Mouse (Mus musculus): ENCODE results near the gene Vstm4.

Vstm4 gene

GRCm38 (mm10) chr14:32947512-32947911 lies 91.0 kb downstream of the Vstm4 start:
- DNase-seq (ENCODE audit: low read depth, low spot score), result no peak

GRCm38 (mm10) chr14:32950312-32951301 lies 94.1 kb downstream of the Vstm4 start:
- no peak for DNase-seq (ENCODE audit: low read depth, low spot score)

GRCm38 (mm10) chr14:32956486-32956885 lies 99.9 kb downstream of the Vstm4 start:
- DNase-seq (ENCODE audit: low read depth, low spot score), result no peak

- no peak for DNase-seq (ENCODE audit: low read depth, low spot score)
These were observed 102.1 kb downstream of the Vstm4 start for GRCm38 (mm10) chr14:32958671-32959070.

GRCm38 (mm10) chr14:32960481-32960880 lies 103.9 kb downstream of the Vstm4 start:
- DNase-seq (ENCODE audit: low read depth, low spot score), result peak; percentile 65

- DNase-seq (ENCODE audit: low read depth, low spot score), result no peak
These were observed 108.2 kb downstream of the Vstm4 start for GRCm38 (mm10) chr14:32964742-32965141.

GRCm38 (mm10) chr14:32970700-32971099 lies 114.1 kb downstream of the Vstm4 start:
- no peak for DNase-seq (ENCODE audit: low read depth, low spot score)

GRCm38 (mm10) chr14:32984176-32984738 lies 127.7 kb downstream of the Vstm4 start:
- no peak for DNase-seq (ENCODE audit: low read depth, low spot score)

- no peak for DNase-seq (ENCODE audit: low read depth, low spot score)
These were observed 130.1 kb downstream of the Vstm4 start for GRCm38 (mm10) chr14:32986659-32987058.
